Mouse (Mus musculus) cortical plate, adult 2 months (tissue): ENCODE data around the gene Sh3bp5.

Experiments
- CTCF ChIP-seq: fragments of 200-500 bp; IDR thresholded peaks from 2 replicates; pipeline ENCODE4 v1.5.1; 2011; ENCODE audit warnings: mild to moderate bottlenecking, control low read depth, low read length; ENCODE audit not compliant: insufficient read depth; ENCODE audit errors: extremely low read depth
- POLR2A ChIP-seq: fragments of 200-500 bp; IDR thresholded peaks from 2 replicates; pipeline ENCODE4 v1.6.1; 2011; ENCODE audit warnings: mild to moderate bottlenecking, low read length, control low read depth; ENCODE audit not compliant: insufficient read depth; ENCODE audit errors: extremely low read depth

DNA sequence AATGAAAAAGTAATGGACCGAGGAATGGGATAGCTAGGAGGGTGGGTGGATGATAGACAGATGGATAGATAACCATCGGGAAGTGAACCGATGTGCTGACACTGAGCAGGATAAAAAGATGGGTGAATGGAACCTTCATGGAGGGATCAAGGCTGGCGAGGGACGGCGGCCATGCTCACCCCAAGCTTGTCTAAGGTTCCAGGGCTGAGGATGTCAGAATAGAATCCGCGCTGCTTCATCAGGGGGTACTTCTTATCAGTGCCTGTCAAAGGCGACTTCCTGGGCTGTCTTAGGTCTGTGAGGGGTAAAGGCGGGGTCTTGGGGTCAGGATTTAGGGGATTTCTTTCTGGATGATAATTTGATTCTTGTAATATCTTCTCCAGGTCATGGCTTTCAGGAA is 116.3 kb downstream of the Sh3bp5 start:
- no peak for TF ChIP-seq CTCF
- no peak for TF ChIP-seq POLR2A
